Mouse (Mus musculus): Measurements from ENCODE around the gene Rasd2. TPM values are rescaled to one million over a fixed set of nuclear protein-coding genes. Genes with fewer than 3 reads are reported as not detected.

Rasd2 gene
- polyA plus RNA-seq (2015; fragmentation: Nextera tagmentation; extraction: Ambion mirVana) = 0.06 and 0.21 TPM in 2 replicates

GRCm38 (mm10) chr8:75213686-75214085 lies at the start of gene Rasd2:
Rasd2 (plus strand) TSS chr8:75213944.

Other genes with a start within 250 kb of the Rasd2 start
- 9.1 and 9.4 TPM in 2 replicates for gene Hmgxb4, start 220.6 kb upstream of the Rasd2 start, polyA plus RNA-seq (2015; fragmentation: Nextera tagmentation; extraction: Ambion mirVana)
- 59.4 and 63.8 TPM in 2 replicates for gene Tom1, start 180.2 kb upstream of the Rasd2 start, polyA plus RNA-seq (2015; fragmentation: Nextera tagmentation; extraction: Ambion mirVana)
- gene Hmox1, start 120.3 kb upstream of the Rasd2 start, polyA plus RNA-seq (2015; fragmentation: Nextera tagmentation; extraction: Ambion mirVana) = 31.8 and 49.0 TPM in 2 replicates
- gene Mcm5, start 104.4 kb upstream of the Rasd2 start, polyA plus RNA-seq (2015; fragmentation: Nextera tagmentation; extraction: Ambion mirVana) = 13.5 and 19.9 TPM in 2 replicates
- gene Gm10358, start 192.6 kb downstream of the Rasd2 start, polyA plus RNA-seq (2015; fragmentation: Nextera tagmentation; extraction: Ambion mirVana) = 0.72 and 0.78 TPM in 2 replicates
- gene Iqcm, start 234.8 kb downstream of the Rasd2 start, polyA plus RNA-seq (2015; fragmentation: Nextera tagmentation; extraction: Ambion mirVana) = 0.06 TPM in 1 of 2 replicates, not detected in the other